17 mouse cellular contexts compared by ENCODE assay signal in genomic region chr9:32550541-32550940, GRCm38 (mm10). TPM values are rescaled to one million over a fixed set of nuclear protein-coding genes. Genes with fewer than 3 reads are reported as not detected.
DNase-seq lines count a peak whose midpoint lies in the region; ATAC-seq and TF ChIP-seq lines count a peak whose summit lies in the region.
"Had no signal": no experiment of that assay in that cellular context is flagged by ENCODE, and none has a peak within 500 bp of the region (broad histone marks: within the 10 kb centered on the region; RNA-seq: fewer than 3 reads in every experiment).

No protein-coding gene starts in this region.

- H3K9ac ChIP-seq in hindbrain, embryonic 11.5 days (ENCODE audit: low read depth, low read length) = no peak overlapping the region
- H3K9ac ChIP-seq in hindbrain, embryonic 13.5 days = no peak overlapping the region
- H3K9ac ChIP-seq in midbrain, embryonic 11.5 days (ENCODE audit: low read length) = no peak overlapping the region
- no peak overlapping the region for H3K9ac ChIP-seq in midbrain, embryonic 13.5 days (replicated peaks)
- H3K9ac ChIP-seq in embryonic facial prominence, embryonic 13.5 days = no peak overlapping the region
- no peak overlapping the region for H3K9ac ChIP-seq in neural tube, embryonic 11.5 days (ENCODE audit: low read length)
- H3K9ac ChIP-seq: hindbrain, embryonic 15.5 days; liver, embryonic 15.5 days; midbrain, embryonic 12.5 days; neural tube, embryonic 13.5 days had no signal

- H3K9me3 ChIP-seq in hindbrain, embryonic 11.5 days (ENCODE audit: control insufficient read depth, low read length) = no peaks in the 10 kb centered on the region
- H3K9me3 ChIP-seq in hindbrain, embryonic 13.5 days = no peaks in the 10 kb centered on the region
- H3K9me3 ChIP-seq in midbrain, embryonic 11.5 days (ENCODE audit: control insufficient read depth, low read length) = no peaks in the 10 kb centered on the region
- H3K9me3 ChIP-seq in midbrain, embryonic 13.5 days = no peaks in the 10 kb centered on the region
- no peaks in the 10 kb centered on the region for H3K9me3 ChIP-seq in embryonic facial prominence, embryonic 13.5 days
- no peaks in the 10 kb centered on the region for H3K9me3 ChIP-seq in neural tube, embryonic 11.5 days (ENCODE audit: control insufficient read depth, low read length)
- H3K9me3 ChIP-seq: hindbrain, embryonic 15.5 days; liver, embryonic 15.5 days; midbrain, embryonic 12.5 days; neural tube, embryonic 13.5 days had no signal

- no peak overlapping the region for H3K27ac ChIP-seq in hindbrain, embryonic 11.5 days (ENCODE audit: low read depth, low read length)
- H3K27ac ChIP-seq in hindbrain, embryonic 13.5 days = no peak overlapping the region
- no peak overlapping the region for H3K27ac ChIP-seq in midbrain, embryonic 11.5 days (ENCODE audit: low read depth, low read length)
- no peak overlapping the region for H3K27ac ChIP-seq in midbrain, embryonic 13.5 days
- peak overlapping the region; percentile 68 for H3K27ac ChIP-seq in embryonic facial prominence, embryonic 13.5 days
- peak overlapping the region; percentile 53; the same call in 1 of the 2 replicates for H3K27ac ChIP-seq in neural tube, embryonic 11.5 days (ENCODE audit: low read depth, low read length)
- H3K27ac ChIP-seq in layer of hippocampus, adult 2 months = no peak overlapping the region
- H3K27ac ChIP-seq: hindbrain, embryonic 15.5 days; liver, embryonic 15.5 days; midbrain, embryonic 12.5 days; neural tube, embryonic 13.5 days had no signal

- no peak; the same call in 1 of the 2 replicates for ATAC-seq in hindbrain, embryonic 11.5 days (ENCODE audit: low FRiP score)
- ATAC-seq in hindbrain, embryonic 13.5 days (ENCODE audit: low FRiP score) = no peak
- ATAC-seq in midbrain, embryonic 11.5 days (ENCODE audit: low FRiP score) = peak; percentile 68; the same call in 1 of the 2 replicates
- ATAC-seq in midbrain, embryonic 13.5 days = no peak
- 0 out of 2 replicates have a peak, but pooled peaks have one; percentile 45 for ATAC-seq in embryonic facial prominence, embryonic 13.5 days (ENCODE audit: insufficient number of reproducible peaks, insufficient read depth, low FRiP score, low TSS enrichment, low read depth)
- no peak for ATAC-seq in neural tube, embryonic 11.5 days (ENCODE audit: insufficient read depth, low FRiP score, low TSS enrichment)
- ATAC-seq: Patski had no signal

- H3K27me3 ChIP-seq in hindbrain, embryonic 11.5 days (ENCODE audit: control insufficient read depth, insufficient read depth, low read length) = peaks cover 39% of the 10 kb centered on the region
- H3K27me3 ChIP-seq in hindbrain, embryonic 13.5 days = peaks cover 64% of the 10 kb centered on the region
- peaks cover 34% of the 10 kb centered on the region for H3K27me3 ChIP-seq in midbrain, embryonic 11.5 days (ENCODE audit: control insufficient read depth, insufficient read depth, low read length)
- H3K27me3 ChIP-seq in midbrain, embryonic 13.5 days = peaks cover 51% of the 10 kb centered on the region
- H3K27me3 ChIP-seq in embryonic facial prominence, embryonic 13.5 days = peaks cover 30% of the 10 kb centered on the region
- peaks cover 35% of the 10 kb centered on the region for H3K27me3 ChIP-seq in neural tube, embryonic 11.5 days (ENCODE audit: control insufficient read depth, insufficient read depth, low read length)

- peak; percentile 52 for DNase-seq in hindbrain, embryonic 11.5 days (ENCODE audit: low spot score)
- DNase-seq in midbrain, embryonic 11.5 days (ENCODE audit: low spot score, missing footprints) = no peak
- DNase-seq in neural tube, embryonic 11.5 days (ENCODE audit: low spot score) = no peak
- no peak for DNase-seq in layer of hippocampus, adult 2 months (ENCODE audit: low spot score in 2 of 2)
- DNase-seq: adrenal gland, adult 8-10 months; cerebellum, postnatal 14 days; gastrocnemius, postnatal 25 days; kidney, postnatal 36 days; thymus, postnatal 4 days had no signal

- H3K36me3 ChIP-seq in hindbrain, embryonic 11.5 days (ENCODE audit: control insufficient read depth, insufficient read depth, low read length) = no peaks in the 10 kb centered on the region
- H3K36me3 ChIP-seq in hindbrain, embryonic 13.5 days = no peaks in the 10 kb centered on the region
- no peaks in the 10 kb centered on the region for H3K36me3 ChIP-seq in midbrain, embryonic 11.5 days (ENCODE audit: control insufficient read depth, insufficient read depth, low read length)
- H3K36me3 ChIP-seq in midbrain, embryonic 13.5 days = no peaks in the 10 kb centered on the region
- H3K36me3 ChIP-seq in embryonic facial prominence, embryonic 13.5 days = no peaks in the 10 kb centered on the region
- H3K36me3 ChIP-seq in neural tube, embryonic 11.5 days (ENCODE audit: control insufficient read depth, insufficient read depth, low read length) = no peaks in the 10 kb centered on the region
- H3K36me3 ChIP-seq: hindbrain, embryonic 15.5 days; liver, embryonic 15.5 days; midbrain, embryonic 12.5 days; neural tube, embryonic 13.5 days had no signal

- under 1% methylated on average over 10 of the region's 10 CpGs for WGBS in hindbrain, embryonic 11.5 days
- WGBS in hindbrain, embryonic 13.5 days = 2% methylated on average over 10 of the region's 10 CpGs
- WGBS in midbrain, embryonic 11.5 days = 2% methylated on average over 10 of the region's 10 CpGs
- 2% methylated on average over 10 of the region's 10 CpGs for WGBS in midbrain, embryonic 13.5 days
- 3% methylated on average over 10 of the region's 10 CpGs for WGBS in embryonic facial prominence, embryonic 13.5 days
- WGBS in neural tube, embryonic 11.5 days = 3% methylated on average over 10 of the region's 10 CpGs

- no peak overlapping the region for H3K4me2 ChIP-seq in hindbrain, embryonic 11.5 days (replicated peaks; ENCODE audit: low read depth, low read length)
- no peak overlapping the region for H3K4me2 ChIP-seq in hindbrain, embryonic 13.5 days
- no peak overlapping the region for H3K4me2 ChIP-seq in midbrain, embryonic 11.5 days
- no peak overlapping the region for H3K4me2 ChIP-seq in midbrain, embryonic 13.5 days (replicated peaks)
- H3K4me2 ChIP-seq in embryonic facial prominence, embryonic 13.5 days = peak overlapping the region; percentile 38
- no peak overlapping the region for H3K4me2 ChIP-seq in neural tube, embryonic 11.5 days (ENCODE audit: low read depth)
- H3K4me2 ChIP-seq: hindbrain, embryonic 15.5 days; liver, embryonic 15.5 days; midbrain, embryonic 12.5 days; neural tube, embryonic 13.5 days had no signal

- TF ChIP-seq CTCF in layer of hippocampus, adult 2 months (conservative IDR thresholded peaks at IDR 0.05) = no peak

- H3K4me3 ChIP-seq in hindbrain, embryonic 11.5 days (ENCODE audit: low read depth, low read length) = no peak overlapping the region
- H3K4me3 ChIP-seq in hindbrain, embryonic 13.5 days = no peak overlapping the region
- no peak overlapping the region for H3K4me3 ChIP-seq in midbrain, embryonic 11.5 days (ENCODE audit: low read depth, low read length)
- no peak overlapping the region for H3K4me3 ChIP-seq in midbrain, embryonic 13.5 days (replicated peaks)
- H3K4me3 ChIP-seq in embryonic facial prominence, embryonic 13.5 days = no peak overlapping the region
- H3K4me3 ChIP-seq in neural tube, embryonic 11.5 days (ENCODE audit: low read depth, low read length) = no peak overlapping the region
- H3K4me3 ChIP-seq in layer of hippocampus, adult 2 months = no peak overlapping the region
- H3K4me3 ChIP-seq: hindbrain, embryonic 15.5 days; liver, embryonic 15.5 days; midbrain, embryonic 12.5 days; neural tube, embryonic 13.5 days had no signal

- H3K4me1 ChIP-seq in hindbrain, embryonic 11.5 days (replicated peaks; ENCODE audit: control insufficient read depth, insufficient read depth, low read length) = no peaks in the 10 kb centered on the region; the same call in none of the 2 replicates
- H3K4me1 ChIP-seq in hindbrain, embryonic 13.5 days (replicated peaks) = peaks cover 9% of the 10 kb centered on the region
- peaks cover 9% of the 10 kb centered on the region; the same call in 1 of the 2 replicates for H3K4me1 ChIP-seq in midbrain, embryonic 11.5 days (ENCODE audit: control insufficient read depth, insufficient read depth, low read length)
- H3K4me1 ChIP-seq in midbrain, embryonic 13.5 days (replicated peaks) = peaks cover 10% of the 10 kb centered on the region
- peaks cover 55% of the 10 kb centered on the region for H3K4me1 ChIP-seq in embryonic facial prominence, embryonic 13.5 days
- peaks cover 16% of the 10 kb centered on the region for H3K4me1 ChIP-seq in neural tube, embryonic 11.5 days (ENCODE audit: control insufficient read depth, insufficient read depth, low read length)

RNA-seq across cellular contexts. Expression of gene Fli1, which starts 7.9 kb away (rescaled TPM):
- polyA plus RNA-seq in hindbrain, embryonic 11.5 days (2014; fragmentation: Nextera tagmentation; extraction: Ambion mirVana) = 18.6 and 22.2 TPM in 2 replicates
- polyA plus RNA-seq in hindbrain, embryonic 13.5 days (2015; fragmentation: Nextera tagmentation; extraction: Ambion mirVana) = 8.7 and 9.3 TPM in 2 replicates
- polyA plus RNA-seq in midbrain, embryonic 11.5 days (2014; fragmentation: Nextera tagmentation; extraction: Ambion mirVana) = 12.6 and 12.8 TPM in 2 replicates
- polyA plus RNA-seq in midbrain, embryonic 13.5 days (2015; fragmentation: Nextera tagmentation; extraction: Ambion mirVana) = 6.2 and 7.1 TPM in 2 replicates
- polyA plus RNA-seq in embryonic facial prominence, embryonic 13.5 days (2015; fragmentation: Nextera tagmentation; extraction: Ambion mirVana) = 24.1 and 26.7 TPM in 2 replicates
- polyA plus RNA-seq in neural tube, embryonic 11.5 days (2014; fragmentation: Nextera tagmentation; extraction: Ambion mirVana) = 22.8 and 24.4 TPM in 2 replicates
- total RNA-seq in layer of hippocampus, adult 2 months (2021) = 1 to 10 TPM; 4.0 to 4.3 TPM

Comparison
In these comparisons a context has a peak if more than half of its experiments do, and no peak if none do; other contexts are left out.
1. ATAC-seq: peak in midbrain, embryonic 11.5 days (single experiment) and embryonic facial prominence, embryonic 13.5 days (single experiment); none in hindbrain, embryonic 11.5 days (single experiment), hindbrain, embryonic 13.5 days (single experiment), midbrain, embryonic 13.5 days (single experiment) and neural tube, embryonic 11.5 days (single experiment).
2. H3K27ac ChIP-seq: peak in embryonic facial prominence, embryonic 13.5 days (single experiment) and neural tube, embryonic 11.5 days (single experiment); none in hindbrain, embryonic 11.5 days (single experiment), hindbrain, embryonic 13.5 days (single experiment), midbrain, embryonic 11.5 days (single experiment), midbrain, embryonic 13.5 days (single experiment) and layer of hippocampus, adult 2 months (single experiment).